Mouse (Mus musculus): ENCODE measurements around the gene Copz2. TPM values are rescaled to one million over a fixed set of nuclear protein-coding genes. Genes with fewer than 3 reads are reported as not detected.

Copz2 gene
- polyA plus RNA-seq, 1 experiment from 2014 or later: 29.2 TPM

- no peak for ATAC-seq (ENCODE audit: low FRiP score)
- peaks cover 25% of the 10 kb centered on the region for H3K4me1 ChIP-seq
These were observed 42.3 kb downstream of the Copz2 start for GRCm38 (mm10) chr11:96891784-96892527.

GRCm38 (mm10) chr11:96893203-96893842, 43.7 kb downstream of the Copz2 start:
- 31% methylated on average over 11 of the region's 11 CpGs for WGBS

More at GRCm38 (mm10) chr11:96891784-96892527, 42.3 kb downstream of the Copz2 start:
- Histone ChIP-seq H3K9me3 (replicated peaks) (no peaks in the 10 kb centered on the region), H3K27me3 (replicated peaks) (no peaks in the 10 kb centered on the region), H3K36me3 (no peaks in the 10 kb centered on the region), H3K9ac (replicated peaks) (no peak overlapping the region), H3K27ac (replicated peaks) (no peak overlapping the region), H3K4me3 (replicated peaks) (no peak overlapping the region), H3K4me2 (no peak overlapping the region)
- 31% methylated on average over 14 of the region's 14 CpGs for WGBS

GRCm38 (mm10) chr11:96895886-96896285, 46.2 kb downstream of the Copz2 start:
- no peak overlapping the region for H3K4me3 ChIP-seq (replicated peaks)
- no peak overlapping the region for H3K4me2 ChIP-seq
- peaks cover 35% of the 10 kb centered on the region for H3K4me1 ChIP-seq
- 87% methylated on average over 4 of the region's 4 CpGs for WGBS
- no peaks in the 10 kb centered on the region for H3K36me3 ChIP-seq
- H3K27ac ChIP-seq (replicated peaks): no peak overlapping the region
- H3K9me3 ChIP-seq (replicated peaks): no peaks in the 10 kb centered on the region
- no peak overlapping the region for H3K9ac ChIP-seq (replicated peaks)
- ATAC-seq (ENCODE audit: low FRiP score): no peak
- H3K27me3 ChIP-seq (replicated peaks): no peaks in the 10 kb centered on the region

More at GRCm38 (mm10) chr11:96893203-96893842, 43.7 kb downstream of the Copz2 start:
- H3K9ac ChIP-seq (replicated peaks): no peak overlapping the region
- H3K36me3 ChIP-seq: no peaks in the 10 kb centered on the region
- no peaks in the 10 kb centered on the region for H3K9me3 ChIP-seq (replicated peaks)
- H3K4me2 ChIP-seq: no peak overlapping the region
- no peak for ATAC-seq (ENCODE audit: low FRiP score)
- H3K27me3 ChIP-seq (replicated peaks): no peaks in the 10 kb centered on the region
- H3K4me3 ChIP-seq (replicated peaks): no peak overlapping the region
- peaks cover 25% of the 10 kb centered on the region for H3K4me1 ChIP-seq
- no peak overlapping the region for H3K27ac ChIP-seq (replicated peaks)

GRCm38 (mm10) chr11:96899449-96900306, 50.0 kb downstream of the Copz2 start:
- H3K9ac ChIP-seq (replicated peaks): 0 out of 2 replicates have a peak overlapping the region, but pooled peaks have one; percentile 7

GRCm38 (mm10) chr11:96901332-96901731, 51.7 kb downstream of the Copz2 start:
- Histone ChIP-seq H3K4me1 (peaks cover 58% of the 10 kb centered on the region), H3K9me3 (replicated peaks) (no peaks in the 10 kb centered on the region), H3K9ac (replicated peaks) (no peak overlapping the region), H3K27ac (replicated peaks) (no peak overlapping the region), H3K27me3 (replicated peaks) (no peaks in the 10 kb centered on the region), H3K4me2 (no peak overlapping the region), H3K4me3 (replicated peaks) (no peak overlapping the region), H3K36me3 (no peaks in the 10 kb centered on the region)
- WGBS: 29% methylated on average over 9 of the region's 9 CpGs
- ATAC-seq (ENCODE audit: low FRiP score): no peak

More at GRCm38 (mm10) chr11:96899449-96900306, 50.0 kb downstream of the Copz2 start:
- H3K36me3 ChIP-seq: no peaks in the 10 kb centered on the region
- H3K9me3 ChIP-seq (replicated peaks): no peaks in the 10 kb centered on the region
- WGBS: 25% methylated on average over 13 of the region's 13 CpGs
- H3K4me2 ChIP-seq: no peak overlapping the region
- ATAC-seq (ENCODE audit: low FRiP score): no peak; the same call in 1 of the 2 replicates
- H3K4me1 ChIP-seq: peaks cover 56% of the 10 kb centered on the region
- no peaks in the 10 kb centered on the region for H3K27me3 ChIP-seq (replicated peaks)
- no peak overlapping the region for H3K27ac ChIP-seq (replicated peaks)
- no peak overlapping the region for H3K4me3 ChIP-seq (replicated peaks)

GRCm38 (mm10) chr11:96902639-96903635, 53.3 kb downstream of the Copz2 start:
- H3K9me3 ChIP-seq (replicated peaks): no peaks in the 10 kb centered on the region
- H3K4me2 ChIP-seq: 0 out of 2 replicates have a peak overlapping the region, but pooled peaks have one; percentile 5
- 0 out of 2 replicates have a peak overlapping the region, but pooled peaks have one; percentile 14 for H3K9ac ChIP-seq (replicated peaks)
- peak; percentile 76 for ATAC-seq (ENCODE audit: low FRiP score)
- H3K36me3 ChIP-seq: peaks cover 4% of the 10 kb centered on the region; the same call in 1 of the 2 replicates
- peaks cover 63% of the 10 kb centered on the region for H3K4me1 ChIP-seq
- peak overlapping the region; percentile 74 for H3K27ac ChIP-seq (replicated peaks)
- no peaks in the 10 kb centered on the region for H3K27me3 ChIP-seq (replicated peaks)
- H3K4me3 ChIP-seq (replicated peaks): no peak overlapping the region
- 8% methylated on average over 16 of the region's 16 CpGs for WGBS

GRCm38 (mm10) chr11:96906431-96907161, 56.9 kb downstream of the Copz2 start:
- Histone ChIP-seq H3K36me3 (peaks cover 22% of the 10 kb centered on the region), H3K4me2 (no peak overlapping the region), H3K27ac (replicated peaks) (no peak overlapping the region), H3K4me1 (peaks cover 54% of the 10 kb centered on the region), H3K9ac (replicated peaks) (no peak overlapping the region), H3K27me3 (replicated peaks) (no peaks in the 10 kb centered on the region), H3K4me3 (replicated peaks) (no peak overlapping the region), H3K9me3 (replicated peaks) (no peaks in the 10 kb centered on the region)
- ATAC-seq (ENCODE audit: low FRiP score): no peak
- WGBS: 15% methylated on average over 15 of the region's 15 CpGs

- 88% methylated on average over 12 of the region's 12 CpGs for WGBS
- Histone ChIP-seq H3K9ac (replicated peaks) (no peak overlapping the region), H3K4me3 (replicated peaks) (no peak overlapping the region), H3K27ac (replicated peaks) (no peak overlapping the region), H3K4me2 (no peak overlapping the region), H3K27me3 (replicated peaks) (no peaks in the 10 kb centered on the region), H3K4me1 (peaks cover 35% of the 10 kb centered on the region), H3K9me3 (replicated peaks) (no peaks in the 10 kb centered on the region), H3K36me3 (peaks cover 24% of the 10 kb centered on the region)
- no peak for ATAC-seq (ENCODE audit: low FRiP score)
These were observed 58.9 kb downstream of the Copz2 start for GRCm38 (mm10) chr11:96908594-96908993.

- no peak overlapping the region for H3K4me2 ChIP-seq
- peak; percentile 64; the same call in 1 of the 2 replicates for ATAC-seq (ENCODE audit: low FRiP score)
- no peak overlapping the region for H3K27ac ChIP-seq (replicated peaks)
- peaks cover 35% of the 10 kb centered on the region for H3K4me1 ChIP-seq
- H3K36me3 ChIP-seq: peaks cover 24% of the 10 kb centered on the region
- no peaks in the 10 kb centered on the region for H3K27me3 ChIP-seq (replicated peaks)
- H3K9me3 ChIP-seq (replicated peaks): no peaks in the 10 kb centered on the region
- no peak overlapping the region for H3K9ac ChIP-seq (replicated peaks)
- 28% methylated on average over 7 of the region's 7 CpGs for WGBS
- H3K4me3 ChIP-seq (replicated peaks): no peak overlapping the region
These were observed 60.3 kb downstream of the Copz2 start for GRCm38 (mm10) chr11:96910003-96910402.

All from neural tube, embryonic 15.5 days (tissue).